Mouse (Mus musculus): Measurements from ENCODE around the gene Mllt11.

DNA sequence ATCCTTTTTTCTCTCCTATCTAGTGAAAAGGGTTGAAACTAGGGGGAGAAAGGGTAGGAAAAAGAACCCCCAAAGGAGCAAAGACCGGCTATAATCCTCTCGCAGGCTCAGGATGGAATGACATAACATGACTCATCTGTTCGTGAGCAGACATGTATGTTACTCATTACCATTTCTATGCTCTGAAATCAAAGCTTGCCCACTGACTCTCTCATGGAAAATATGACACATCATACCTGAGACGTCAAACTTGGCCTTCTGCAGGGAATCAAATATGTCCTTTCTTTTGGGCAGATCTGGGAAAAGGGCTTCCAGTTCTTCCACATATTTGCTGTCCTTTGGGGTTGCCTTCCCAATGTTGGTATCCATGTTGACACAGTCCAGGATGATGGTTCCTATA lies 30.0 kb upstream of the Mllt11 start:
- TF ChIP-seq CTCF (IDR thresholded peaks at IDR 0.05; ENCODE audit: control insufficient read depth, insufficient read depth, insufficient read length) = no peak
- no peak for TF ChIP-seq USF1 (IDR thresholded peaks at IDR 0.05; ENCODE audit: low read depth)
- TF ChIP-seq CEBPB (IDR thresholded peaks at IDR 0.05; ENCODE audit: low read depth) = no peak
- TF ChIP-seq MAX (IDR thresholded peaks at IDR 0.05) = no peak
- no peak for TF ChIP-seq FOSL1 (IDR thresholded peaks at IDR 0.05; ENCODE audit: insufficient read depth, low read length, poor library complexity, severe bottlenecking)
- TF ChIP-seq MYOG (IDR thresholded peaks at IDR 0.05; ENCODE audit: control insufficient read depth, extremely low read depth, insufficient read length) = no peak

All from C2C12 (cell line).